Mouse (Mus musculus) liver, embryonic 11.5 days (tissue): ENCODE measurements around the gene Nav2. TPM values are rescaled to one million over a fixed set of nuclear protein-coding genes. Genes with fewer than 3 reads are reported as not detected.

Experiments
- ATAC-seq: fragments of 200-750 bp; cut with Nextera tagmentation; replicated peaks from 2 replicates; pipeline ENCODE4 v1.8.0; 2017; ENCODE audit warnings: moderate number of reproducible peaks, mild to moderate bottlenecking, moderate TSS enrichment, moderate library complexity; ENCODE audit not compliant: low FRiP score
- DNase-seq: peaks from one replicate; pipeline ENCODE4 v3.0.0-alpha.2; 2017; ENCODE audit warnings: low spot score
- H3K27ac ChIP-seq: fragments of 300-500 bp; sonication (generic); 2 replicates; pipeline ENCODE4 v1.5.1; 2014; ENCODE audit warnings: mild to moderate bottlenecking, low read depth, low read length, control low read depth
- H3K27me3 ChIP-seq: fragments of 300-500 bp; sonication (generic); replicated peaks from 2 replicates; pipeline ENCODE4 v1.6.1; 2014; ENCODE audit warnings: low read length, mixed read lengths; ENCODE audit not compliant: control insufficient read depth, insufficient read depth
- H3K36me3 ChIP-seq: fragments of 300-500 bp; sonication (generic); 2 replicates; pipeline ENCODE4 v1.6.1; 2014; ENCODE audit warnings: mild to moderate bottlenecking, low read length, moderate library complexity, mixed read lengths; ENCODE audit not compliant: control insufficient read depth, insufficient read depth
- H3K4me1 ChIP-seq: fragments of 300-500 bp; sonication (generic); replicated peaks from 2 replicates; pipeline ENCODE4 v1.6.1; 2014; ENCODE audit warnings: low read length, mixed read lengths; ENCODE audit not compliant: control insufficient read depth, insufficient read depth
- H3K4me2 ChIP-seq: fragments of 300-500 bp; sonication (generic); 2 replicates; pipeline ENCODE4 v1.6.1; 2014; ENCODE audit warnings: mild to moderate bottlenecking, control low read depth, moderate library complexity
- H3K4me3 ChIP-seq: fragments of 300-500 bp; sonication (generic); 2 replicates; pipeline ENCODE4 v1.5.1; 2014; ENCODE audit warnings: low read depth, low read length, control low read depth
- H3K9ac ChIP-seq: fragments of 300-500 bp; sonication (generic); 2 replicates; pipeline ENCODE4 v1.6.1; 2014; ENCODE audit warnings: low read depth, low read length, control low read depth
- H3K9me3 ChIP-seq: fragments of 300-500 bp; sonication (generic); 2 replicates; pipeline ENCODE4 v1.6.1; 2016; ENCODE audit warnings: low read length, inconsistent platforms, mixed read lengths; ENCODE audit not compliant: control insufficient read depth
- WGBS: fragments of 180-500 bp; shearing (Covaris S2); extraction: QIAGEN DNeasy Blood & Tissue Kit; methylation state at CpG from one replicate; pipeline ENCODE4 v1.1.7; 2014; 5-methylcytosine and 5-hydroxymethylcytosine counted together
- polyA plus RNA-seq: library from polyadenylated mRNA; unstranded; fragments of >200 nt; fragmentation: Nextera tagmentation; extraction: Ambion mirVana; gene quantifications from 2 replicates; pipeline ENCODE4 v1.2.1, GENCODE M21; 2014

Nav2 gene
- polyA plus RNA-seq, 1 experiment from 2014 or later, result 6.2 TPM

- Histone ChIP-seq H3K36me3 (no peaks in the 10 kb centered on the region), H3K9me3 (no peaks in the 10 kb centered on the region), H3K27ac (no peak overlapping the region), H3K9ac (no peak overlapping the region), H3K4me3 (no peak overlapping the region), H3K4me2 (no peak overlapping the region), H3K27me3 (no peaks in the 10 kb centered on the region), H3K4me1 (no peaks in the 10 kb centered on the region)
- WGBS, result 78% methylated on average over 4 of the region's 4 CpGs
- DNase-seq (no peak), ATAC-seq (no peak)
These were observed 304.5 kb downstream of the Nav2 start for GRCm38 (mm10) chr7:49213011-49213410.

- Histone ChIP-seq H3K9me3 (no peaks in the 10 kb centered on the region), H3K4me3 (no peak overlapping the region), H3K9ac (no peak overlapping the region), H3K27me3 (no peaks in the 10 kb centered on the region), H3K27ac (no peak overlapping the region), H3K4me1 (no peaks in the 10 kb centered on the region), H3K36me3 (no peaks in the 10 kb centered on the region), H3K4me2 (no peak overlapping the region)
- no peak for DNase-seq
- 68% methylated on average over 6 of the region's 6 CpGs for WGBS
- no peak for ATAC-seq
These were observed 309.3 kb downstream of the Nav2 start for GRCm38 (mm10) chr7:49217786-49218185.

GRCm38 (mm10) chr7:49225741-49226140 is 317.2 kb downstream of the Nav2 start:
- no peak overlapping the region for H3K27ac ChIP-seq
- no peak overlapping the region for H3K9ac ChIP-seq
- WGBS, result 65% methylated on average over 5 of the region's 5 CpGs
- H3K27me3 ChIP-seq, result no peaks in the 10 kb centered on the region
- no peak overlapping the region for H3K4me3 ChIP-seq
- ATAC-seq (no peak), DNase-seq (no peak)
- no peak overlapping the region for H3K4me2 ChIP-seq
- H3K9me3 ChIP-seq, result no peaks in the 10 kb centered on the region
- no peaks in the 10 kb centered on the region for H3K36me3 ChIP-seq
- no peaks in the 10 kb centered on the region for H3K4me1 ChIP-seq

GRCm38 (mm10) chr7:49232969-49233368 is 324.5 kb downstream of the Nav2 start:
- H3K4me2 ChIP-seq, result no peak overlapping the region
- no peaks in the 10 kb centered on the region for H3K9me3 ChIP-seq
- no peaks in the 10 kb centered on the region for H3K36me3 ChIP-seq
- no peak for ATAC-seq
- no peaks in the 10 kb centered on the region for H3K27me3 ChIP-seq
- no peak overlapping the region for H3K27ac ChIP-seq
- DNase-seq, result no peak
- WGBS, result 76% methylated on average over 2 of the region's 2 CpGs
- H3K4me1 ChIP-seq, result no peaks in the 10 kb centered on the region
- no peak overlapping the region for H3K9ac ChIP-seq
- H3K4me3 ChIP-seq, result no peak overlapping the region

GRCm38 (mm10) chr7:49234288-49234687 is 325.8 kb downstream of the Nav2 start:
- DNase-seq, result no peak
- 64% methylated on average over 8 of the region's 8 CpGs for WGBS
- H3K9me3 ChIP-seq, result no peaks in the 10 kb centered on the region
- no peaks in the 10 kb centered on the region for H3K4me1 ChIP-seq
- no peaks in the 10 kb centered on the region for H3K27me3 ChIP-seq
- no peak overlapping the region for H3K27ac ChIP-seq
- H3K4me2 ChIP-seq, result no peak overlapping the region
- no peak for ATAC-seq
- H3K4me3 ChIP-seq, result no peak overlapping the region
- H3K36me3 ChIP-seq, result no peaks in the 10 kb centered on the region
- no peak overlapping the region for H3K9ac ChIP-seq

GRCm38 (mm10) chr7:49235271-49235681 is 326.8 kb downstream of the Nav2 start:
- 67% methylated on average over 9 of the region's 9 CpGs for WGBS
- Histone ChIP-seq H3K4me1 (no peaks in the 10 kb centered on the region), H3K27ac (no peak overlapping the region), H3K36me3 (no peaks in the 10 kb centered on the region), H3K9ac (no peak overlapping the region), H3K4me3 (no peak overlapping the region), H3K4me2 (no peak overlapping the region), H3K9me3 (no peaks in the 10 kb centered on the region), H3K27me3 (no peaks in the 10 kb centered on the region)
- no peak for ATAC-seq
- DNase-seq, result no peak

- 50% methylated on average over 3 of the region's 3 CpGs for WGBS
- no peak overlapping the region for H3K27ac ChIP-seq
- H3K9me3 ChIP-seq, result no peaks in the 10 kb centered on the region
These were observed 327.3 kb downstream of the Nav2 start for GRCm38 (mm10) chr7:49235821-49236220.

GRCm38 (mm10) chr7:49240461-49240860 is 331.9 kb downstream of the Nav2 start:
- no peak overlapping the region for H3K4me3 ChIP-seq
- 67% methylated on average over 7 of the region's 7 CpGs for WGBS
- H3K9me3 ChIP-seq, result no peaks in the 10 kb centered on the region

More at GRCm38 (mm10) chr7:49235821-49236220, 327.3 kb downstream of the Nav2 start:
- H3K9ac ChIP-seq, result no peak overlapping the region
- ATAC-seq, result no peak
- H3K36me3 ChIP-seq, result no peaks in the 10 kb centered on the region
- H3K4me1 ChIP-seq, result no peaks in the 10 kb centered on the region
- no peaks in the 10 kb centered on the region for H3K27me3 ChIP-seq
- no peak overlapping the region for H3K4me3 ChIP-seq
- no peak for DNase-seq
- H3K4me2 ChIP-seq, result no peak overlapping the region

GRCm38 (mm10) chr7:49241229-49241751 is 332.8 kb downstream of the Nav2 start:
- Histone ChIP-seq H3K4me3 (no peak overlapping the region), H3K27me3 (peaks cover 14% of the 10 kb centered on the region), H3K4me2 (no peak overlapping the region), H3K9ac (no peak overlapping the region), H3K36me3 (no peaks in the 10 kb centered on the region), H3K27ac (no peak overlapping the region), H3K4me1 (peaks cover 3% of the 10 kb centered on the region; the same call in 1 of the 2 replicates), H3K9me3 (no peaks in the 10 kb centered on the region)
- ATAC-seq, result no peak
- no peak for DNase-seq
- WGBS, result 69% methylated on average over 3 of the region's 3 CpGs

More at GRCm38 (mm10) chr7:49240461-49240860, 331.9 kb downstream of the Nav2 start:
- H3K27ac ChIP-seq, result no peak overlapping the region
- no peaks in the 10 kb centered on the region for H3K36me3 ChIP-seq
- DNase-seq, result no peak
- H3K4me1 ChIP-seq, result no peaks in the 10 kb centered on the region
- peaks cover 9% of the 10 kb centered on the region for H3K27me3 ChIP-seq
- no peak overlapping the region for H3K4me2 ChIP-seq
- H3K9ac ChIP-seq, result no peak overlapping the region
- no peak for ATAC-seq
